Mouse (Mus musculus) hindbrain, embryonic 12.5 days (tissue): ENCODE measurements around the gene Rrp12. TPM values are rescaled to one million over a fixed set of nuclear protein-coding genes. Genes with fewer than 3 reads are reported as not detected.
A peak's percentile ranks its signal among the peaks of the same experiment; 100 is the strongest.

Experiments used
- ATAC-seq: fragments of 200-750 bp; cut with Nextera tagmentation; 2 replicates; pipeline ENCODE4 v1.8.0; 2017; ENCODE audit warnings: moderate TSS enrichment; ENCODE audit not compliant: low FRiP score
- H3K27ac ChIP-seq: fragments of 300-500 bp; sonication (generic); 2 replicates; pipeline ENCODE4 v1.5.1; 2016; ENCODE audit warnings: mild to moderate bottlenecking
- H3K27me3 ChIP-seq: fragments of 300-500 bp; sonication (generic); 2 replicates; pipeline ENCODE4 v1.6.1; 2016; ENCODE audit warnings: mild to moderate bottlenecking
- H3K36me3 ChIP-seq: fragments of 300-500 bp; sonication (generic); 2 replicates; pipeline ENCODE4 v1.6.1; 2016; ENCODE audit warnings: mild to moderate bottlenecking
- H3K4me1 ChIP-seq: fragments of 300-500 bp; sonication (generic); 2 replicates; pipeline ENCODE4 v1.6.1; 2016
- H3K4me2 ChIP-seq: fragments of 300-500 bp; sonication (generic); replicated peaks from 2 replicates; pipeline ENCODE4 v1.6.1; 2016; ENCODE audit warnings: mild to moderate bottlenecking
- H3K4me3 ChIP-seq: fragments of 300-500 bp; sonication (generic); 2 replicates; pipeline ENCODE4 v1.5.1; 2016; ENCODE audit warnings: mild to moderate bottlenecking
- H3K9ac ChIP-seq: fragments of 300-500 bp; sonication (generic); 2 replicates; pipeline ENCODE4 v1.6.1; 2016; ENCODE audit warnings: mild to moderate bottlenecking, moderate library complexity
- H3K9me3 ChIP-seq: fragments of 300-500 bp; sonication (generic); replicated peaks from 2 replicates; pipeline ENCODE4 v1.6.1; 2016; ENCODE audit warnings: mild to moderate bottlenecking
- WGBS: fragments of 180-500 bp; shearing (Covaris S2); methylation state at CpG from one replicate; pipeline ENCODE4 v1.1.7; 2016; 5-methylcytosine and 5-hydroxymethylcytosine counted together
- polyA plus RNA-seq: library from polyadenylated mRNA; unstranded; fragments of >200 nt; fragmentation: Nextera tagmentation; extraction: Ambion mirVana; gene quantifications from 2 replicates; pipeline ENCODE4 v1.2.1, GENCODE M21; 2016

The Rrp12 gene
- polyA plus RNA-seq, 1 experiment from 2014 or later, result 20.9 TPM

- H3K4me3 ChIP-seq, result peak overlapping the region; percentile 93
- no peak for ATAC-seq
- peaks cover 20% of the 10 kb centered on the region for H3K4me1 ChIP-seq
- H3K9me3 ChIP-seq, result no peaks in the 10 kb centered on the region
- peak overlapping the region; percentile 65 for H3K4me2 ChIP-seq
- 41% methylated on average over 6 of the region's 6 CpGs for WGBS
- H3K27me3 ChIP-seq, result no peaks in the 10 kb centered on the region
- H3K27ac ChIP-seq, result no peak overlapping the region
- H3K36me3 ChIP-seq, result peaks cover 26% of the 10 kb centered on the region
- peak overlapping the region; percentile 93 for H3K9ac ChIP-seq
These were observed 18.0 kb upstream of the Rrp12 start for GRCm38 (mm10) chr19:41913774-41914591.

- Histone ChIP-seq H3K36me3 (peaks cover 20% of the 10 kb centered on the region), H3K4me1 (peaks cover 20% of the 10 kb centered on the region), H3K4me2 (peak overlapping the region; percentile 65), H3K9me3 (no peaks in the 10 kb centered on the region), H3K9ac (peak overlapping the region; percentile 93), H3K27ac (peak overlapping the region; percentile 87), H3K4me3 (peak overlapping the region; percentile 93), H3K27me3 (no peaks in the 10 kb centered on the region)
- under 1% methylated on average over 48 of the region's 53 CpGs for WGBS
- ATAC-seq, result peak; percentile 49
These were observed 16.4 kb upstream of the Rrp12 start for GRCm38 (mm10) chr19:41912121-41913080.

- whole genome bisulfite sequencing, result 5% methylated on average over 54 of the region's 54 CpGs
- H3K9ac ChIP-seq, result peak within 1 kb of the TSS; percentile 93
- H3K4me1 ChIP-seq, result peaks cover 20% of the 10 kb centered on the region
- peak within 1 kb of the TSS; percentile 87 for H3K27ac ChIP-seq
- H3K9me3 ChIP-seq, result no peaks in the 10 kb centered on the region
- ATAC-seq, result peak; percentile 95
- H3K4me3 ChIP-seq, result peak within 1 kb of the TSS; percentile 93
- H3K4me2 ChIP-seq, result peak within 1 kb of the TSS; percentile 65
- H3K27me3 ChIP-seq, result 0 out of 2 replicates have a peak, but pooled peaks cover 4% of the 10 kb centered on the region
- peaks cover 10% of the 10 kb centered on the region for H3K36me3 ChIP-seq
These were observed 15.5 kb upstream of the Rrp12 start, which contains the start of gene Pgam1 for GRCm38 (mm10) chr19:41911178-41912073. Pgam1 (plus strand) TSS chr19:41911923.

GRCm38 (mm10) chr19:41910396-41910795, 14.4 kb upstream of the Rrp12 start:
- WGBS, result 82% methylated on average over 2 of the region's 2 CpGs
- H3K4me1 ChIP-seq, result peaks cover 20% of the 10 kb centered on the region

GRCm38 (mm10) chr19:41908736-41909135, 12.8 kb upstream of the Rrp12 start:
- Histone ChIP-seq H3K27me3 (0 out of 2 replicates have a peak, but pooled peaks cover 4% of the 10 kb centered on the region), H3K4me2 (no peak overlapping the region), H3K27ac (no peak overlapping the region), H3K36me3 (no peaks in the 10 kb centered on the region), H3K4me1 (peaks cover 13% of the 10 kb centered on the region), H3K9me3 (no peaks in the 10 kb centered on the region), H3K4me3 (no peak overlapping the region), H3K9ac (no peak overlapping the region)
- no peak for ATAC-seq
- WGBS, result 91% methylated on average over 3 of the region's 3 CpGs

More at GRCm38 (mm10) chr19:41910396-41910795, 14.4 kb upstream of the Rrp12 start:
- Histone ChIP-seq H3K36me3 (0 out of 2 replicates have a peak, but pooled peaks cover 2% of the 10 kb centered on the region), H3K27me3 (0 out of 2 replicates have a peak, but pooled peaks cover 4% of the 10 kb centered on the region), H3K9me3 (no peaks in the 10 kb centered on the region), H3K9ac (no peak overlapping the region), H3K27ac (no peak overlapping the region), H3K4me3 (no peak overlapping the region), H3K4me2 (no peak overlapping the region)
- no peak for ATAC-seq

GRCm38 (mm10) chr19:41907079-41907760, 11.2 kb upstream of the Rrp12 start:
- no peaks in the 10 kb centered on the region for H3K36me3 ChIP-seq
- no peak overlapping the region for H3K4me3 ChIP-seq
- H3K27me3 ChIP-seq, result 0 out of 2 replicates have a peak, but pooled peaks cover 4% of the 10 kb centered on the region
- H3K4me2 ChIP-seq, result no peak overlapping the region
- no peak for ATAC-seq
- H3K9ac ChIP-seq, result no peak overlapping the region
- H3K4me1 ChIP-seq, result no peaks in the 10 kb centered on the region
- 55% methylated on average over 8 of the region's 8 CpGs for WGBS
- no peak overlapping the region for H3K27ac ChIP-seq
- H3K9me3 ChIP-seq, result no peaks in the 10 kb centered on the region

GRCm38 (mm10) chr19:41906311-41907078, 10.5 kb upstream of the Rrp12 start:
- H3K27me3 ChIP-seq, result 0 out of 2 replicates have a peak, but pooled peaks cover 4% of the 10 kb centered on the region
- no peak for ATAC-seq
- 61% methylated on average over 6 of the region's 6 CpGs for WGBS

GRCm38 (mm10) chr19:41905246-41905645, 9.3 kb upstream of the Rrp12 start:
- ATAC-seq, result no peak
- H3K9me3 ChIP-seq, result no peaks in the 10 kb centered on the region
- 0 out of 2 replicates have a peak, but pooled peaks cover 4% of the 10 kb centered on the region for H3K27me3 ChIP-seq
- H3K36me3 ChIP-seq, result no peaks in the 10 kb centered on the region
- H3K4me1 ChIP-seq, result no peaks in the 10 kb centered on the region
- no peak overlapping the region for H3K4me2 ChIP-seq
- 85% methylated on average over 2 of the region's 2 CpGs for WGBS
- H3K27ac ChIP-seq, result no peak overlapping the region
- no peak overlapping the region for H3K4me3 ChIP-seq
- H3K9ac ChIP-seq, result no peak overlapping the region

More at GRCm38 (mm10) chr19:41906311-41907078, 10.5 kb upstream of the Rrp12 start:
- Histone ChIP-seq H3K36me3 (no peaks in the 10 kb centered on the region), H3K4me2 (no peak overlapping the region), H3K9ac (no peak overlapping the region), H3K9me3 (no peaks in the 10 kb centered on the region), H3K27ac (no peak overlapping the region), H3K4me1 (no peaks in the 10 kb centered on the region), H3K4me3 (no peak overlapping the region)

GRCm38 (mm10) chr19:41902848-41903593, 7.0 kb upstream of the Rrp12 start:
- ATAC-seq, result no peak
- no peak overlapping the region for H3K4me3 ChIP-seq
- no peak overlapping the region for H3K4me2 ChIP-seq
- no peak overlapping the region for H3K27ac ChIP-seq
- no peak overlapping the region for H3K9ac ChIP-seq
- 89% methylated on average over 10 of the region's 10 CpGs for WGBS
- H3K36me3 ChIP-seq, result no peaks in the 10 kb centered on the region
- H3K27me3 ChIP-seq, result 0 out of 2 replicates have a peak, but pooled peaks cover 4% of the 10 kb centered on the region
- no peaks in the 10 kb centered on the region for H3K9me3 ChIP-seq
- H3K4me1 ChIP-seq, result no peaks in the 10 kb centered on the region

GRCm38 (mm10) chr19:41901696-41902095, 5.7 kb upstream of the Rrp12 start:
- Histone ChIP-seq H3K36me3 (no peaks in the 10 kb centered on the region), H3K9ac (no peak overlapping the region), H3K27ac (no peak overlapping the region), H3K4me1 (no peaks in the 10 kb centered on the region), H3K4me2 (no peak overlapping the region), H3K27me3 (no peaks in the 10 kb centered on the region), H3K4me3 (no peak overlapping the region), H3K9me3 (no peaks in the 10 kb centered on the region)
- WGBS, result 63% methylated on average over 2 of the region's 2 CpGs
- no peak for ATAC-seq
